Mouse (Mus musculus) cerebellum, adult (tissue): Measurements from ENCODE around the gene Sacs.
A peak's percentile ranks its signal among the peaks of the same experiment; 100 is the strongest.
"Not testable (repeated sequence)": the region's sequence is repeated elsewhere in the genome, so short reads cannot be mapped to it uniquely, and the experiment has no call there.

Source experiments
- ATAC-seq: cut with Nextera tagmentation; 2 replicates; pipeline ENCODE4 v1.9.2; 2017; ENCODE audit warnings: mild to moderate bottlenecking, moderate library complexity, mixed read lengths; ENCODE audit not compliant: insufficient number of reproducible peaks, low FRiP score, low TSS enrichment

The Sacs gene

DNA sequence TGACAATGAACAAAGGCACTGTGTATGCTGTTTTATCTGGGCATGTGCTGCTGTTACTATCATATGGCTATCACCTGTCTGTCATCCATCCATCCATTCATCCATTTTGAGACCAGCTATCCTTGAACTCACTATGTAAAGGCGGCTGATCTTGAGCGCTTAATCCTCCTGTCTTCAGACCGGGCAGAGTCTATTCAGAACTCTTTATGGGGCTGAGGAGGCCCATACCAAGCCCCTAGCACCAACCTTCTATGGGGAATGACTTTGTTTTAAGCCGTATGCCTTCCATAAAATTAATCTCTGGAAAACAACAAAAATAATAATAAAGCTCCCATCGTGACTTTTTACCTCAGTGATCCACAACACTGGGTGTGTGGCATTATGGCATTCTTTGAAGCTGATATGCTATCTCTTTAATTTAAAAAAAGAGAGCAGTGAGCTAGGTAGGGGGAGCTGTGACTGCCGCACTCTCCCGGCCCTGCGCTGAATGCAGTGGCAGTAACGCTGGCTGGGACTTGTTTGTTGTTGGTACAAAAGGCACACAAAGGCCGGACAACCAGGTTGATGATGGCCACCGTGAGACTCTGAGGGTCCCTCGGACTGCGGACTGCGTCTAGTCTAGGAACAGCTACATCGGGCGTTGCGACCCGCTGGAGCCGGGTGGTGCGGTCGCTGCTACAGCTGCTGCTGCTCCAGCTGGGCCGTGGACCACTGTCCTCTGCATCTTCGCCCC lies at the start of gene Sacs:
Sacs (plus strand) TSS at position 464 of the 733 bp plus-strand sequence.
- peak; percentile 72 for ATAC-seq

DNA sequence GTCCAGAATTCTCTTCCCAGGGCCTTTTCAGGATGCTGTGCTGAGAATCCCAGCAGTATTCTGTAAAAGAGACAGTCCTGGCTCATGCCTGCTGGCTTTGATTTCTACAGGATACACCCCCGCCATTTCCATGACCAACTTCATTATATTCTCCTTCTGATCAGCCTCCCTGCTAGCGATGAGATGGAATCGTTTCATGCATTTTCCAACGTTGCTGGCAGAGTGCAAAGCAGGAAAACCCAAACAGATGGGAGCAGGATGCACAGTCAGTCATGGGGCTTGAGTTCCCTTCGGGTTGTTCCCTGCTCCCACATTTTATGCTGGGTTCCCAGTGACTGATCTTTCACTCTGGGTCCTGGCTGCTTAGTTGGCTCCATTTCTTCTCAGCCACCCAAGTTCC lies 47.3 kb upstream of the Sacs start:
- no peak for ATAC-seq

GRCm38 (mm10) chr14:61092073-61092472 lies 46.2 kb upstream of the Sacs start:
- ATAC-seq = no peak

DNA sequence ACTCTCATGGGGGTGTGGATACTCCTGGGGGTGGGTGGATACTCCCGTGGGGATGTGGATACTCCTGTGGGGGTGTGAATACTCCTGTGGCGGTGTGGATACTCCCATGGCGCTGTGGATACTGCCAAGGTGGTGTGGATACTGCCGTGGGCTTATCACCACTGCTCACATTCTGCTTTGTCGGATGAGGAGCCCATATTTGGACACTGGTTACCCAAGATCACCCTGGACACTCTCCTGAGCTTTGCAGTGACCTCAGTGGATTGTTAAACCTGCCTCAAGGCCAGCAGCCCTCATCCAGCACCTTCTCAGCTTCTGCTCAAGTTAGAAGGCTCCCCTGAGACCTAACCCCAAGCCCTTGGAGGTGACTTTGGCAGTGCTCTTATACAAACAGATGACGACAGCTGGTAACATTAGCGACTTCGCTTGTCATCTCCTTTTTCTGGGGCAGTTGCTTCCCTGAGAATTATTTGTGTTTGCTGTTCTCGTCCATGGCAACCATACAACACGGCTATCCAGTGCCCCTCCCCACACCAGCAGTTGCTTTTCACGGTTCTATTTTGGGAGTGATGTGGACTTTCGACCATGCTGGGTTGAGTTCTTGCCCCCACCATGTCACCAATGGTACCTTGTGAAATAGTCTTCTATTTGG lies 40.2 kb upstream of the Sacs start:
- no peak for ATAC-seq

DNA sequence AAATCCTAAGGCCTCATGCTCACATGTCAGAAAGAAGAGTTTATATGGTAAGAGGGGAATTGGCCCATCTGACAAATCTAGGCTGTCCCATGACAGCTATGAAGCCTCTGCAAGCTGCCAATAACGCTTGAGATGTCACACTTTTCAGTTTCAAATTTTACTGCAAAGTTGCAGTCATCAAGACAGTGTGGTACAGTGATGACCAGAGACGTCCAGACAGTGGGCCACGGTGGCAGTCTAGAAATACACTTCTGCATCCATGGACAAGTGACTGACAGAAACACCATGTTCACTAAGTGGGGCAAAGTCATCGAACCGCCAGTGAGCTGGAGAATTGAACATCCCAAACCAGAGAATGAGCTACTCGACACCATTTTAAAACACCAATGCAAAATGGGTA lies 37.5 kb upstream of the Sacs start:
- no peak for ATAC-seq

DNA sequence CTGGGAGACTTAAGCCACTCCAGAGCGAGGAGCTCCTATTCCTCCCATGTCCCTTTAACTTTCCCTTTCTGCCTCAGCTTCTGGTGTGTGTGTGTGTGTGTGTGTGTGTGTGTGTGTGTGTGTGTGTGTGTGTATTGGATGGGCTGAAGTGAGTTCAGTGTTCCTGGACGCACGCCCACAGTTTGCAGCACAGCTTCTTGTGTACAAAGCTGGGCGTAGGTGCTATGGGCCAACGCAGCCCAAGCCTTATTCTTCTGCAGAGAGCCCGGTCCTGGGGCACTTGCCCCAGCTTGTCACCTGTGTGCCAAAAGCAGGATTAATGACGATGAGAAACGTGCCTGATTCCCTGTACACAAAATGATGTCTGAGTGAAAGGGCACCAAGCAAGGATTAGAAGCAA lies 31.9 kb upstream of the Sacs start:
- no peak for ATAC-seq

- ATAC-seq = no peak
Observed at GRCm38 (mm10) chr14:61108625-61109024, 29.6 kb upstream of the Sacs start.

- ATAC-seq = peak; percentile 66; the same call in 1 of the 2 replicates
Observed at GRCm38 (mm10) chr14:61112404-61112803, 25.9 kb upstream of the Sacs start.

DNA sequence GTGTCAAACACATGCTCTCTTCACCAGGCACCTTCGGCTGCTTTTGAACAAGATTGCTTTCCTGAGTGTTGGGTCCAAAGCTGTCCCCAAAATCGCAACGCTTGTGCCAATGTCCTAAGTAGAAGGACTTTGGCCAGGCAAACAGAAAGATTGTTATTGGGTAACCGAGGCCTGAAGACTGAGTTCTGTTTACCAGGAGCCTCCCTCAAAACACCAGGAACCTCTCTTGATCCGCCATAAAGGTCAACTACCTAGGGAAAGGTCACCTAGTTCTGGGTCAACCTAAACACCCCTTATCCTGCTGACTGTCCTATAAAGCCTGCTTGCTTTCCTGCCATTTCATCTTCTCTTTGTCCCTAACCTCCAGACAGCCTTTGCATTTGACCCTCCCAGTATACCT lies 13.5 kb upstream of the Sacs start:
- ATAC-seq = no peak

GRCm38 (mm10) chr14:61125201-61125600 lies 13.1 kb upstream of the Sacs start:
- no peak for ATAC-seq

- ATAC-seq = not testable (repeated sequence)
Observed at GRCm38 (mm10) chr14:61127365-61127764, 10.9 kb upstream of the Sacs start.

DNA sequence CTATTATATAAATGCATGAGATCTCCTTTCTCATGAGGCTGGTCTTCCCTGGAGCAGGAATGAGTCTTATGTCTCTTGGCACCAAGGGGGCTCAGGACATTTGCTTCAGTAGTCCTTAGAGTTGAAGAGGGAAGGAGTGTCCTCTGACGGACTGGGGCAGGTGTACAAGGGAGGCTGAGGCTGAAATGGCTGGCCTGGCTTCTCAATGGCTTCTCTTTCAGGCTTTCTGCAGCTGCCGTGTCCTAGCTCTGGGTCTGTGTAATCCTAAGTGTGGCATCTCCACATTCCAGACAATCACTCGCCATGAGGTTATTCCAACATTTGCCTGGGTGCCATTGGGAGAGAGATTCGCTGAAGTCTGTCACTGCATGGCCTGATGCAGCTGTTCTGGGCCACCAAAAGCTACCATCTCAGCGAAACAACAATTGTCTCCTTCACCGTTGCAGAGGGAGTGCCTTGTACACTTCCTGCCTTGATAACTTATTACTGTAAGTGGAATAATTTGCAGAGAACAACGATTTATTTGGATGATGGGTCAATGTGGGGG lies 9.2 kb upstream of the Sacs start:
- ATAC-seq = no peak

- ATAC-seq = no peak
Observed at GRCm38 (mm10) chr14:61132556-61132955, 5.7 kb upstream of the Sacs start.

DNA sequence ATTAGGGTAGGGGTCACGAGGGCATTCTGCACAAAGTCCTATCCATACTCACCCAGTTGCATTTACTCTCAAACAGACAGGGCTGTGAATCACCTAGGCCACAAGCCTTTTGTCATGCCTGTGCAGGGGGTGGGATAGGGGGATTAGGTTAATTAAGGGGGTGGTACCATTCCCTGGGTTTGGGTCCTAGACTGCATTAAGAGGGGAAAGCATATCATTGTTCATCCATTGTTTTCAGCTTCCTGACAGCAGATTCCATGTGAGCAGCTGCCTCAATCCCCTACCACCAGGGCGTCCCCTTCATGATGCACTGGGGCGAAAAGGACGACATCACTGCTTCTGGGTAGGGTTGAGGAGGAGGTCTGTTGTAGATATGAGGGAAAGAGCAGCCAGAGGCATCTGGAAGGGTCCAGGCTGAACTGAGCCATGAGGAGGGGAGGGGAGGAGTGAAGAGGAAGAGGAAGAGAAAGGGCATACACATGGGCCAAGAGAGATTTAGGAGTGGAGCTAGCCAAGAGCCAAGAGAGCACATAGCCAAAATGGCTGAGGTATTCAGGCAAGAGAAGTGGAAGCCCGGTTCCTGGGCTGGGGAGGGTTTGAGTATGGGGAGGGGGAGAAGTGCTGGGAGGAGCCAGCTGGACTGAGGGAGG lies 3.8 kb upstream of the Sacs start:
- ATAC-seq = no peak

DNA sequence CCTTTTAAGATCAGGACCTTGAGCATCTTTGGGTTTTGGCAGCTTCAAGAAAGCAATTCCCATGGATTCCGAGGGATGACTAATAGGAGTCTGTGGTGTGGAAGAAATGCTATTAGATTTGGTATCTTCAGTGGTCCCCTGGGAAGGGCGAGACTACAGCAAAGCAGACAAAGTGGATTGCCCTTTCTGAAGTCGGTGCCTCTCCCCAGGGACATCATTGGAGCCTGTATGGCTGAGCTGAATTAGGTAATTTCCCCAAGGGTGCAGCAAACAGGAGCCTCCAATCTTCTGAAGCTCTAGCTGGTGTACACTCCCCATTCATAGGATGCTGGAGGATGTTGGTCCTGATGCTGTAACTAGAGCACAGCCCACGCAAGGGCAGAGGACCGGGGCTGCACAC lies 847 bp upstream of the Sacs start:
- no peak for ATAC-seq

GRCm38 (mm10) chr14:61138727-61139067 lies 440 bp downstream of the Sacs start:
- no peak for ATAC-seq

- no peak for ATAC-seq
Observed at GRCm38 (mm10) chr14:61143358-61143757, 5.1 kb downstream of the Sacs start.

DNA sequence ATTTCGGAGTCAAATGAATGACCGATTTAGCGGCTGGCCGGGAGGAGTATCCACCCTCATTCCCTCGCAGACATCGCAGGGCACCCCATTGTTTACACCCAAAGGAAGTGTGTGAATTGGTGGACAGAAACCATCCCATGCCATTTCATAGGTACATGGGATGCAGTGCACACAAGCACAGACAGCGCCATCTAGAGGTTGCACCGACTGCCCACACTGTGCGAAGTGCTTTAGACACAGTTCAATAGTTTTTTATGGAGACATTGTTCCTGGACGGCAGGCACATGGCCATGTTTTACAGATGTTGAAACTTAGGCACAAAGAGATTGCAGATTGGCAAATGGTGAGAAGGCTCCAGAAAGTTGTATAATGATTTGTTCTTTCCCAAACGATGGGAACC lies 5.6 kb downstream of the Sacs start:
- ATAC-seq = peak; percentile 82

- ATAC-seq = not testable (repeated sequence)
Observed at GRCm38 (mm10) chr14:61150416-61150815, 12.2 kb downstream of the Sacs start.

DNA sequence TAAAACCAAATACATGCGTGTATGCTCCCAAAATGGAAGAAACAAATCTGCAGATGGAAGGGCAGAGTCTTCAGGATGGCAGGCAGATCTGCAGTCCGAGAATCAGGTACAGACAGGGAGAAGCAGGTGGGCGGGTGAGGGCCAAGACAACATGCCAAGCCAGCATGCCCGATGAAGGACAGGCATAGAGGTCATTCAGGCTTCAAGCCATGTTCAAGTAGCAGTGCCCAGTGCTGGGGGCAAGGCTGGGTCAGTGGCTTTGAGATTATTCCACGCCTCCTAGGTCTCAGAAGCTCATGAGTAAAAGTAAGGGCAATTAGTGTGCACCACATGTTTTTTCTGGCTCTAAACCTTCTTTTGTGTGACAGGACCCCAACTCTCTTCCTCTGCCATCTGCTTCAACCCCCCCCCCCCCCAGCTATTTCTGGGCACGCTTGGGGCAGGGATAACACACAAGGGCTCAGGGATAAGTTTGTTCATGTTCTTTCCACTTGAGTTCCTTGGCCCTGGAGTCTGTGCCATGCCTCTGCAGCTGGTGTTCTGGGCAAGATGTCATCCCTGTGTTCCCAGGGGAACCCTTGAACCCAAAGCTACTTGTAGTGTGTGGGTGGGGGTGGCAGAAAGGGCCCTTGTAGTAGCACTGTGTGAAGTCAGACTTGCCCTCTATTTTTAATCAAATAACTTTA lies 16.8 kb downstream of the Sacs start:
- no peak for ATAC-seq

GRCm38 (mm10) chr14:61155687-61156086 lies 17.4 kb downstream of the Sacs start:
- no peak for ATAC-seq
